ENCODE assay signal across 15 mouse cellular contexts in the genomic region with DNA sequence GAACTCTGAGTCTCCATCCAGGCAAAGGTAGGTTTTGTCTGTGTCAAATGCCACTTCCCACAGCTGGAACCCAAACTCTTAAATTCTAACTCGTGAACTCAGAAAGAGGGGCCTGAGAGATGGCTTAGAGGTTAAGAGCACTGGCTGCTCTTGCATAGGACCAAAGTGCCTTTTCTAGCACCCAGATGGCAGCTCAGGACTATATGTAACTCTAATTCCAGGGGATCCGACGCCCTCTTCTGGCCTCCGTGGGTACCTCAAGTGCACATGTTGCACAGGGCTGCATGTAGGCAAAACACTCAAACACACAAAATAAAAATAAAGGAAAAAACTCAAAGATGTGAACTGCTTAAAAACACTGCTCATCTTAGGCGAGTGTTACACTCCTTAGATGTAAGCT.
DNase-seq lines count a peak whose midpoint lies in the region; ATAC-seq and TF ChIP-seq lines count a peak whose summit lies in the region.
"Had no signal": no experiment of that assay in that cellular context is flagged by ENCODE, and none has a peak within 500 bp of the region (broad histone marks: within the 10 kb centered on the region; RNA-seq: fewer than 3 reads in every experiment).

No protein-coding gene starts in this region.

- no peak overlapping the region for H3K27ac ChIP-seq in intestine, postnatal 0 days (ENCODE audit: low read depth, low read length)
- no peak overlapping the region for H3K27ac ChIP-seq in intestine, embryonic 15.5 days
- H3K27ac ChIP-seq in midbrain, postnatal 0 days (ENCODE audit: low read depth, low read length), result no peak overlapping the region
- H3K27ac ChIP-seq in midbrain, embryonic 13.5 days, result no peak overlapping the region
- no peak overlapping the region for H3K27ac ChIP-seq in small intestine, adult 2 months (ENCODE audit: insufficient read depth, low read depth, low read length)
- H3K27ac ChIP-seq: forebrain, embryonic 10.5 days; heart, embryonic 13.5 days; limb, embryonic 15.5 days; neural tube, embryonic 12.5 days had no signal

- H3K27me3 ChIP-seq in intestine, postnatal 0 days (replicated peaks; ENCODE audit: control insufficient read depth, insufficient read depth, low read length), result no peaks in the 10 kb centered on the region
- H3K27me3 ChIP-seq in intestine, embryonic 15.5 days (replicated peaks), result no peaks in the 10 kb centered on the region
- H3K27me3 ChIP-seq in midbrain, postnatal 0 days (ENCODE audit: insufficient read depth, low read length), result no peaks in the 10 kb centered on the region
- H3K27me3 ChIP-seq in midbrain, embryonic 13.5 days, result no peaks in the 10 kb centered on the region
- no peaks in the 10 kb centered on the region for H3K27me3 ChIP-seq in small intestine, adult 2 months (ENCODE audit: control insufficient read depth, insufficient read depth, low read length)
- H3K27me3 ChIP-seq: heart, embryonic 13.5 days; megakaryocyte, embryonic 14.5 days; neural tube, embryonic 12.5 days had no signal

- no peak overlapping the region for H3K4me3 ChIP-seq in intestine, postnatal 0 days (ENCODE audit: low read depth, low read length)
- no peak overlapping the region for H3K4me3 ChIP-seq in intestine, embryonic 15.5 days (replicated peaks)
- no peak overlapping the region for H3K4me3 ChIP-seq in midbrain, postnatal 0 days (ENCODE audit: low read depth, low read length)
- H3K4me3 ChIP-seq in midbrain, embryonic 13.5 days (replicated peaks), result no peak overlapping the region
- H3K4me3 ChIP-seq in small intestine, adult 2 months (ENCODE audit: low read depth, low read length), result no peak overlapping the region
- H3K4me3 ChIP-seq: forebrain, embryonic 10.5 days; heart, embryonic 13.5 days; limb, embryonic 15.5 days; megakaryocyte, embryonic 14.5 days; neural tube, embryonic 12.5 days had no signal

- peak; percentile 32 for TF ChIP-seq CTCF in intestine, postnatal 0 days (IDR thresholded peaks at IDR 0.05; ENCODE audit: low read depth)
- peak; percentile 48 for TF ChIP-seq CTCF in midbrain, postnatal 0 days (IDR thresholded peaks at IDR 0.05)
- 0 out of 2 replicates have a peak, but pooled peaks have one; percentile 13 for TF ChIP-seq CTCF in small intestine, adult 2 months (IDR thresholded peaks at IDR 0.05; ENCODE audit: extremely low read depth, insufficient read length, insufficient replicate concordance, low read depth, low read length)

- no peak for DNase-seq in midbrain, postnatal 0 days (ENCODE audit: low spot score)
- peak; percentile 43 for DNase-seq in ZHBTc4 (ENCODE audit: low read depth, low spot score)
- DNase-seq: kidney, postnatal 14 days; layer of hippocampus, postnatal 36 days; thymus, postnatal 36 days had no signal

- no peaks in the 10 kb centered on the region for H3K4me1 ChIP-seq in intestine, postnatal 0 days (replicated peaks; ENCODE audit: control insufficient read depth, insufficient read depth, low read length)
- no peaks in the 10 kb centered on the region for H3K4me1 ChIP-seq in intestine, embryonic 15.5 days (replicated peaks)
- no peaks in the 10 kb centered on the region; the same call in 1 of the 2 replicates for H3K4me1 ChIP-seq in midbrain, postnatal 0 days (ENCODE audit: insufficient read depth, low read length)
- 0 out of 2 replicates have a peak, but pooled peaks cover 6% of the 10 kb centered on the region for H3K4me1 ChIP-seq in midbrain, embryonic 13.5 days (replicated peaks)
- H3K4me1 ChIP-seq in small intestine, adult 2 months (ENCODE audit: control insufficient read depth, insufficient read depth, insufficient read length, low read length), result no peaks in the 10 kb centered on the region
- H3K4me1 ChIP-seq: heart, embryonic 13.5 days; limb, embryonic 15.5 days; megakaryocyte, embryonic 14.5 days; neural tube, embryonic 12.5 days had no signal

- no peak overlapping the region for H3K9ac ChIP-seq in intestine, postnatal 0 days (ENCODE audit: low read depth, low read length)
- no peak overlapping the region for H3K9ac ChIP-seq in intestine, embryonic 15.5 days
- no peak overlapping the region for H3K9ac ChIP-seq in midbrain, postnatal 0 days (replicated peaks; ENCODE audit: low read length, poor library complexity, severe bottlenecking)
- H3K9ac ChIP-seq in midbrain, embryonic 13.5 days (replicated peaks), result no peak overlapping the region
- H3K9ac ChIP-seq: heart, embryonic 13.5 days; limb, embryonic 15.5 days; neural tube, embryonic 12.5 days had no signal

- H3K9me3 ChIP-seq in intestine, postnatal 0 days (ENCODE audit: control insufficient read depth), result no peaks in the 10 kb centered on the region
- H3K9me3 ChIP-seq in intestine, embryonic 15.5 days, result no peaks in the 10 kb centered on the region
- H3K9me3 ChIP-seq in midbrain, postnatal 0 days (ENCODE audit: low read length), result no peaks in the 10 kb centered on the region
- H3K9me3 ChIP-seq in midbrain, embryonic 13.5 days, result no peaks in the 10 kb centered on the region
- H3K9me3 ChIP-seq: forebrain, embryonic 10.5 days; heart, embryonic 13.5 days; limb, embryonic 15.5 days; neural tube, embryonic 12.5 days had no signal

- no peak for ATAC-seq in intestine, postnatal 0 days
- ATAC-seq in intestine, embryonic 15.5 days, result no peak
- no peak for ATAC-seq in midbrain, postnatal 0 days (ENCODE audit: low FRiP score)
- ATAC-seq in midbrain, embryonic 13.5 days, result no peak
- ATAC-seq in activated CD4-positive, CD25-positive, alpha-beta regulatory T cell, adult 4 months, result no peak

- TF ChIP-seq POLR2A in small intestine, adult 2 months (IDR thresholded peaks at IDR 0.05; ENCODE audit: low read depth, low read length), result no peak

- no peak overlapping the region for H3K4me2 ChIP-seq in intestine, postnatal 0 days (replicated peaks; ENCODE audit: low read depth)
- H3K4me2 ChIP-seq in intestine, embryonic 15.5 days (replicated peaks), result no peak overlapping the region
- no peak overlapping the region for H3K4me2 ChIP-seq in midbrain, postnatal 0 days (ENCODE audit: low read depth, low read length, poor library complexity, severe bottlenecking)
- no peak overlapping the region for H3K4me2 ChIP-seq in midbrain, embryonic 13.5 days (replicated peaks)
- H3K4me2 ChIP-seq: heart, embryonic 13.5 days; limb, embryonic 15.5 days; neural tube, embryonic 12.5 days had no signal

- no peaks in the 10 kb centered on the region for H3K36me3 ChIP-seq in intestine, postnatal 0 days (ENCODE audit: control insufficient read depth, insufficient read depth)
- H3K36me3 ChIP-seq in intestine, embryonic 15.5 days, result no peaks in the 10 kb centered on the region
- H3K36me3 ChIP-seq in midbrain, postnatal 0 days (ENCODE audit: insufficient read depth, low read length), result no peaks in the 10 kb centered on the region
- H3K36me3 ChIP-seq in midbrain, embryonic 13.5 days, result no peaks in the 10 kb centered on the region
- H3K36me3 ChIP-seq in small intestine, adult 2 months (ENCODE audit: control insufficient read depth, insufficient read depth, low read length), result no peaks in the 10 kb centered on the region
- H3K36me3 ChIP-seq: forebrain, embryonic 10.5 days; heart, embryonic 13.5 days; limb, embryonic 15.5 days; neural tube, embryonic 12.5 days had no signal

- 62% methylated on average over 5 of the region's 5 CpGs for WGBS in intestine, postnatal 0 days
- 58% methylated on average over 5 of the region's 5 CpGs for WGBS in intestine, embryonic 15.5 days
- 59% methylated on average over 5 of the region's 5 CpGs for WGBS in midbrain, postnatal 0 days
- 67% methylated on average over 5 of the region's 5 CpGs for WGBS in midbrain, embryonic 13.5 days
- WGBS in small intestine, adult 2 months, result 62% methylated on average over 5 of the region's 5 CpGs
